Mouse (Mus musculus): ENCODE results near the gene Plcl2. TPM values are rescaled to one million over a fixed set of nuclear protein-coding genes. Genes with fewer than 3 reads are reported as not detected.

Gene Plcl2
- polyA plus RNA-seq, 1 experiment, result 3.1 TPM

DNA sequence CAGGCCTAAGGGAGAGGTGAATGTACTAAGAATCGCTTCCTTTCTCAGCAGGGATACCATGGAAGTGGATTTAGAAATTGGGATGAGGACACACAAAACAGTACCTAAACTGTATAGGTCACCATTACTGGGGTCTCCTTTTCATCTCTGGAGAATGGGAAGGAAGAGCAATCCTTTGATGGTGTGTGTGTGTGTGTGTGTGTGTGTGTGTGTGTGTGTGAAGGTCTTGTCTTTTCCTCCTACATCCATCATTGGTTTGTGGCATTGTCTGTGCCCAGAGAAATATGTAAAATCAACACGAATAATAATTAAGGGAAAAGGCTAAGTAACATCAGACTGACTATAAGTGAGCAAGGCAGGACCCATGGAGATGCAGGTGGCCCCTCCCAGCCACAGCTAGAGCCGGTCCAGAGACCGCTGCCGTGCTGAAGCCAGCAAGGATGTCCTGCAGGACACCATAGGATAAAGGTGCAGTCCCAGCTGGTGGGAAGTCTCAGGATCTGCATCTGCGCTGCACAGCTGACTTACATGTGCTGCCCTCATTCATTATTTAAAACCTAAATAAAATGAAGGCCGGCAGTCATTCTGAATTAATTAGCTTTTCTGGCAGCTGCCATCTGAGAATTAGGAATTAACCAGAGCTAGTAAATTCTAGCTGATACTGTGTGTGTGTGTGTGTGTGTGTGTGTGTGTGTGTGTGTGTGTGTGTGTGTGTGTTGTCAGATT is 201.5 kb downstream of the Plcl2 start:
- no peak for TF ChIP-seq GATA1 (IDR thresholded peaks at IDR 0.05; ENCODE audit: borderline replicate concordance, low read length)
- no peak for TF ChIP-seq FLI1 (IDR thresholded peaks at IDR 0.05; ENCODE audit: low read length)
- Histone ChIP-seq H3K36me3 (replicated peaks; ENCODE audit: low read length) (no peaks in the 10 kb centered on the region), H3K9me3 (peaks cover 34% of the 10 kb centered on the region), H3K4me3 (replicated peaks) (no peak overlapping the region), H3K27me3 (replicated peaks) (no peaks in the 10 kb centered on the region), H3K4me1 (no peaks in the 10 kb centered on the region)

DNA sequence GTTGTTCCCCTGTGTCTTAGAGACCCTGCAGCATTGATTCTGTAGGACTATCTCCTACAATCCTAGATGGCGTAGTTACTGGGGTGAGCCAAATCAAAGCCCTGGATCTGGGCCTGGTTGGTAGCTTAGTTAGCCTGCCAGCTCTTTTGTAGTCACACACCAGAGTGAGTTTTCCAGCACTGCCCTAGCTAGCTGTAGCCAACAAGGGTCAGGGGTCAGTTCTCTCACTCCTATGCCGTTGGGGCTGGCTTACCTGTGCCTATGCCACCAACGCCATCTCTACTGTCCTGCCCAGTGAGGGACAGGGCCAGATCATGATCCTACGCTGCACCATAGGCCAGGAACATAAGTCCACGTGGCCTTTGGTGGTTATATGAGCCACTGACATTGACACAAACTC is 208.4 kb downstream of the Plcl2 start:
- H3K36me3 ChIP-seq (replicated peaks; ENCODE audit: low read length), result no peaks in the 10 kb centered on the region
- peak overlapping the region; percentile 53 for H3K4me3 ChIP-seq (replicated peaks)
- no peak for TF ChIP-seq FLI1 (IDR thresholded peaks at IDR 0.05; ENCODE audit: low read length)
- TF ChIP-seq GATA1 (IDR thresholded peaks at IDR 0.05; ENCODE audit: borderline replicate concordance, low read length), result no peak
- H3K9me3 ChIP-seq, result peaks cover 20% of the 10 kb centered on the region
- H3K4me1 ChIP-seq, result no peaks in the 10 kb centered on the region
- peaks cover 2% of the 10 kb centered on the region for H3K27me3 ChIP-seq (replicated peaks)

DNA sequence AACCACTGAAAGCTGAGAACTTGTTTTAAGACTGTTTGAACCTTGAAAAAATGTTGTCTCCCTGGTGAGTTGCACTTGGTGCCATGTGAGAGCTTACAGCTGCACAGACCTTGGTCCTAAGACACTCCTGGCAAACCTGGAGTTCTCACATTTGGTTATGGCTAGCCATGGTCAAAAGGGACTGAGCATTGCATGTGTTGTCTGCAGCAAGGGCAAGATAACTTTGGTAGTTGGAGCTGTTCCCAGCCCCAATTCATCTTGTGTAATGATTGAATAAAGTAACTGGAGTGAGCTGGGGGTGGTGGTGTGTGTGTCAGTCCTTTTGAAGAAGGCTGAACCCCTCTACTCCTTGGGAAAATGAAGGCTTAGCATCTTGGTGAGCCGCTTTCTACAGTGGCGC is 215.2 kb downstream of the Plcl2 start:
- H3K36me3 ChIP-seq (replicated peaks; ENCODE audit: low read length), result no peaks in the 10 kb centered on the region
- no peak for TF ChIP-seq FLI1 (IDR thresholded peaks at IDR 0.05; ENCODE audit: low read length)
- TF ChIP-seq GATA1 (IDR thresholded peaks at IDR 0.05; ENCODE audit: borderline replicate concordance, low read length), result no peak
- H3K4me1 ChIP-seq, result peaks cover 18% of the 10 kb centered on the region
- no peaks in the 10 kb centered on the region for H3K9me3 ChIP-seq
- no peak overlapping the region for H3K4me3 ChIP-seq (replicated peaks)
- no peaks in the 10 kb centered on the region for H3K27me3 ChIP-seq (replicated peaks)

DNA sequence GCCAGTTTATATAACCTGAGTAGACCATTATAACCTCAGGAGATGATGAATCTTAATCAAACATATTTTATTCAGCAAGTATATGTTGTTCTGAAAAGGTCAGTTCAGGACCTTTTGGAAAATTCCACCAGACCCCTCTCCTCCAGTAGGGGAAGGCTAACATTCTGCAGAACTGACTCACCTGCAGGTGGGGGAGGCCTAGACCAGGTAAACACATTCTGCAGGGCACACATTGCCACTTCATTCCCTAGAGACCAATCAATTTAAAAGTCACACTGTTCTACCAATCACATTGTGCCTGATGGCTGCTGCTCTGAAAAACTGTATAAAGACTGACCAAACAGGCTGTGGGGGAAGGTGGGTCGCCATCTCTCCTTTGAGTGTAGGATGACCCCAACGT is 217.1 kb downstream of the Plcl2 start:
- Histone ChIP-seq H3K9me3 (no peaks in the 10 kb centered on the region), H3K4me1 (peaks cover 36% of the 10 kb centered on the region), H3K36me3 (replicated peaks; ENCODE audit: low read length) (no peaks in the 10 kb centered on the region), H3K4me3 (replicated peaks) (no peak overlapping the region), H3K27me3 (replicated peaks) (no peaks in the 10 kb centered on the region)
- TF ChIP-seq FLI1 (IDR thresholded peaks at IDR 0.05; ENCODE audit: low read length), result no peak
- TF ChIP-seq GATA1 (IDR thresholded peaks at IDR 0.05; ENCODE audit: borderline replicate concordance, low read length), result no peak

DNA sequence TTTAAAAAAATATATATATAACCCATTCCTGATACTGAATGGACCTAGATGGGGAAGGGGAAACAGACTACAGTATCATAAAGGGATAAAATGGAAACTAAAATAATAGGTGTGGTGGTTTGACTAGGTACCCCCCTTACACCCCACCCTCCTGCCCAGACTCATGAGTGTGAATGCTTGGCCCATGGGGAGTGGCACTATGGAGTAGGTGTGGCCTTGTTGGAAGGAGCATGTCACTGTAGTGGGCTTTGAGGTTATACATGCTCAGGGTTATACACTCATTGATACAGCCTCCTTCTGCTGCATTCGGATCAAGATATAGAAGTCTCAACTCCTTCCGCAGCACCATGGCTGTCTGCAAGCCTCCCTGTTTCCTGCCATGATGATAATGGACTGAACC is 219.8 kb downstream of the Plcl2 start:
- peaks cover 20% of the 10 kb centered on the region for H3K36me3 ChIP-seq (replicated peaks; ENCODE audit: low read length)
- H3K4me3 ChIP-seq (replicated peaks), result peak overlapping the region; percentile 66
- H3K4me1 ChIP-seq, result peaks cover 50% of the 10 kb centered on the region
- H3K27me3 ChIP-seq (replicated peaks), result no peaks in the 10 kb centered on the region
- TF ChIP-seq GATA1 (IDR thresholded peaks at IDR 0.05; ENCODE audit: borderline replicate concordance, low read length), result no peak
- no peak for TF ChIP-seq FLI1 (IDR thresholded peaks at IDR 0.05; ENCODE audit: low read length)
- H3K9me3 ChIP-seq, result no peaks in the 10 kb centered on the region

DNA sequence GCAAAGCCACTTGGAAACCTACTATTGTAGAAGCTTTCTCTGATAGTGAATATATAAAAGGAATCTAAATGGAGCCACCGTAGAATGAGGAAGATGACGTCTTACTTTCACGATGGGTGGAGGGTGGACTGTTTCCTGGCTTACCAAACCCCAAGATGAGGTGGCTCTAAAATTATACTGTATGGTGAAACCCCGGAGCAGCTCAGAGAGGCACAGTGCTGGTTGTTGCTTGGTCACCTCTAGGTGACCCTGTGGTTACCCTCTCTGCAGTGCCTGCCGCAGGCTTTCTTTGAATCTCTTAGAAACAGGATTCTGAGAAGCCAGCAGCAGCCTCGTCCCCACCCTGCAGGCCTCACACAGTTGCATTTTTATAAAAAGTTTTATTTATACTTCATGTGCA is 220.4 kb downstream of the Plcl2 start:
- Histone ChIP-seq H3K4me1 (peaks cover 50% of the 10 kb centered on the region), H3K27me3 (replicated peaks) (no peaks in the 10 kb centered on the region), H3K4me3 (replicated peaks) (peak overlapping the region; percentile 16), H3K36me3 (replicated peaks; ENCODE audit: low read length) (peaks cover 26% of the 10 kb centered on the region), H3K9me3 (no peaks in the 10 kb centered on the region)
- TF ChIP-seq GATA1 (IDR thresholded peaks at IDR 0.05; ENCODE audit: borderline replicate concordance, low read length) (no peak), FLI1 (IDR thresholded peaks at IDR 0.05; ENCODE audit: low read length) (no peak)

DNA sequence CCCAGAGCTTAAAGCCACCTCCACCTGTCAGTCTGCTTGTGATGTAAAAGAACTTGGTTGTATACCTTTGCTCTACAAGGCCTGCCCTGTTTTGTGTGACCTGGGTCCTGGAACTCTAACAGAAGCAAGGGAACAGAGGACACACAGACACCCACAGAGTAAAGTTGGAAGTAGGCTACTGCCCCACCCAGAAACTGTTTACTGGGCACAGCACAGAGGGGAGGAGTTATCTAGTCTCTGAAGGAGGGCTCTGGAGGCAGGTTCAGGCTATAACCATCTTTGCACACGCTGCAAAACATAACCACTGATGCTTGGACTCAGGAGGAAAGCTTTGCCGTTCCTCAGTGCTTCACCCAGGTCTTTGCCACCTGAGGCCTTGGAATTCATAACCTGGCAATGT is 221.7 kb downstream of the Plcl2 start:
- Histone ChIP-seq H3K4me1 (peaks cover 56% of the 10 kb centered on the region), H3K36me3 (replicated peaks; ENCODE audit: low read length) (peaks cover 39% of the 10 kb centered on the region), H3K4me3 (replicated peaks) (no peak overlapping the region), H3K9me3 (no peaks in the 10 kb centered on the region), H3K27me3 (replicated peaks) (no peaks in the 10 kb centered on the region)
- TF ChIP-seq GATA1 (IDR thresholded peaks at IDR 0.05; ENCODE audit: borderline replicate concordance, low read length) (no peak), FLI1 (IDR thresholded peaks at IDR 0.05; ENCODE audit: low read length) (no peak)

DNA sequence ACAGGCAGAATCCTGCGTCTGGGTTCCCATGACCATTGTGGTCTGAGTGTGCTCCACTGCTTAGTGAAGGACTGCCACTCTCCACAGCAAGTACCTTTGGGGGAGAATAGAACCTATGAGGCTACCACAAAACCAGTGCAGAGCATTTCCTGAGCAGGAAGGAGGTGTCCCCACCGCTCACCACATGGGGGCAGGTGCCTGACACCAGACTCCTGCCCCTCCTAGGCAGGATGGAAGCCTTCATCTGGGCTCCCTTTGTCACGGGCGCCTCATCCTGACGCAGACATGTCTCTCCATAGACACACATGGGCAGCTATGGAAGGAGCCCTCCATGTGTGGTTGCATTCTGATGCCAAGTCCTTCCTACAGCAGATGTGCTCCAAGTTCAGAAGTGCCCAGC is 222.7 kb downstream of the Plcl2 start:
- peaks cover 65% of the 10 kb centered on the region for H3K4me1 ChIP-seq
- no peak overlapping the region for H3K4me3 ChIP-seq (replicated peaks)
- peaks cover 45% of the 10 kb centered on the region for H3K36me3 ChIP-seq (replicated peaks; ENCODE audit: low read length)
- H3K27me3 ChIP-seq (replicated peaks), result no peaks in the 10 kb centered on the region
- H3K9me3 ChIP-seq, result no peaks in the 10 kb centered on the region
- no peak for TF ChIP-seq FLI1 (IDR thresholded peaks at IDR 0.05; ENCODE audit: low read length)
- TF ChIP-seq GATA1 (IDR thresholded peaks at IDR 0.05; ENCODE audit: borderline replicate concordance, low read length), result no peak

DNA sequence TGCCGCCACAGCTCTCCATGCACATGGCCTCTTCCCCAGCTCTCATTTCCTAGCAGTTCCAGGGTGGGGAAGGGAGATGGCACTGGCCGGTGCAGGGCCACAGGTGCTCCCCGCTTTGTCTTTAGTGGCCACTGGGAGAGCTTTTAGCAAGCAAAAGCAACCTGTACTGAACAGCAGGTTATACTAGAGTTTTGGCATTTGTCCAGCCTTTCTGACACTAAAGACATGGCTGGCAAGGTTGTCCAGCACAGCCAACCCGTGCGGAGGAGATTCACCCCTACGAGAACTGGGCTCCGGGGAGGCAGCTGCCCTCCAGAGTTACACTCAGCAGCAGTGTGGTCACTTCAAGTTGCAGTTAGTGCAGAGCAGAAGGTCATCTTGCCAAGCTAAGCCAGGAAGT is 224.2 kb downstream of the Plcl2 start:
- H3K4me1 ChIP-seq, result peaks cover 66% of the 10 kb centered on the region
- TF ChIP-seq FLI1 (IDR thresholded peaks at IDR 0.05; ENCODE audit: low read length) (no peak), GATA1 (IDR thresholded peaks at IDR 0.05; ENCODE audit: borderline replicate concordance, low read length) (no peak)
- H3K4me3 ChIP-seq (replicated peaks), result no peak overlapping the region
- H3K9me3 ChIP-seq, result no peaks in the 10 kb centered on the region
- H3K27me3 ChIP-seq (replicated peaks), result no peaks in the 10 kb centered on the region
- peaks cover 57% of the 10 kb centered on the region for H3K36me3 ChIP-seq (replicated peaks; ENCODE audit: low read length)

DNA sequence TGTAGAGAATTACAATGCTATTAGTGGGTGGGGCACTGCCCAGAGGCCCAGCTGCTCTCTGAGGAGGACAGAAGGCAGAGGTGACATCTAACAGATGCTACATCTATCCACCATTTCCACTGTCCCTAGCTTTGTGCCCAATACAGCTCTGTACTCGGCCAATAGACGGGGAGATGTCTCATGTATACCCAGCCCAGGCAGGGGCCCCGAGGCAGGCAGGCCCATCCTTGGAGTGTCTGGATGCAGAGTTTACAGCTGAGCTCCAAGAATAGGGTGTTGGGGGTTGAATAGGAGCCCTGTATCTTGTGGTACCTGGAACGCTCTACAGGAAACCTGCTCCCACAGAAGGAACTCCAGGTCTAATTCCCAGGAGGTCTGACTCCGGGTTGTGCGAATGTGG is 225.6 kb downstream of the Plcl2 start:
- Histone ChIP-seq H3K36me3 (replicated peaks; ENCODE audit: low read length) (peaks cover 69% of the 10 kb centered on the region), H3K27me3 (replicated peaks) (no peaks in the 10 kb centered on the region), H3K9me3 (no peaks in the 10 kb centered on the region), H3K4me1 (peaks cover 54% of the 10 kb centered on the region), H3K4me3 (replicated peaks) (no peak overlapping the region)
- TF ChIP-seq FLI1 (IDR thresholded peaks at IDR 0.05; ENCODE audit: low read length), result no peak
- no peak for TF ChIP-seq GATA1 (IDR thresholded peaks at IDR 0.05; ENCODE audit: borderline replicate concordance, low read length)
